Mouse (Mus musculus): ENCODE data around the gene Frmpd2. TPM values are rescaled to one million over a fixed set of nuclear protein-coding genes. Genes with fewer than 3 reads are reported as not detected.

Frmpd2 gene
- polyA plus RNA-seq, 1 experiment from 2014 or later = not detected

GRCm38 (mm10) chr14:33526621-33527020 is 55.1 kb downstream of the Frmpd2 start:
- ATAC-seq = no peak
- H3K9me3 ChIP-seq (ENCODE audit: control insufficient read depth, low read length) = no peaks in the 10 kb centered on the region
- 55% methylated on average over 2 of the region's 2 CpGs for WGBS

DNA sequence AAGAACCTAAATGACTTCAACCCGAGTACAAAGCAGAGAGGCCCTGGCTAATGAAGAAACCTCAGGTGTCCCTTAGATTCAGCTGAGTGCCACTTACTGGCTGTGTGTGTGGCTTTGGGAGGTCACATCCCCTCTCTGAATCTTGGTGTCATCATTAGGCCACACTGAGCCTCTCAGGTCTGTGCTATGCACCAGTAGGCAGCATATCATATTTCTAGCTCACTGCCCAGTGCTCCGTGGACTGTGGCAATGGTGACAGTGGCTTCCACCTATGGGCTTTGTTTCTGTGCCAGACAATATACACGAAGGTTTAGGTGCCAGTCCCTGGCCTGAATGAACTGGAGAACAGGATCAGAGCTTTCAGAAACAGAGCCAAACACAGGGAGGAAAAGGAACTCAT is 56.4 kb downstream of the Frmpd2 start:
- no peak for ATAC-seq
- 71% methylated on average over 3 of the region's 3 CpGs for WGBS

More at GRCm38 (mm10) chr14:33526621-33527020, 55.1 kb downstream of the Frmpd2 start:
- no peaks in the 10 kb centered on the region for H3K27me3 ChIP-seq (replicated peaks; ENCODE audit: control insufficient read depth, insufficient read depth, low read length)
- H3K27ac ChIP-seq (ENCODE audit: low read length) = no peak overlapping the region
- H3K36me3 ChIP-seq (ENCODE audit: control insufficient read depth, insufficient read depth, low read length) = no peaks in the 10 kb centered on the region
- no peak overlapping the region for H3K4me2 ChIP-seq (ENCODE audit: low read depth, low read length)
- no peak overlapping the region for H3K4me3 ChIP-seq (ENCODE audit: low read length)
- no peak overlapping the region for H3K9ac ChIP-seq (ENCODE audit: low read depth, low read length)
- H3K4me1 ChIP-seq (ENCODE audit: control insufficient read depth, insufficient read depth, low read length) = no peaks in the 10 kb centered on the region

GRCm38 (mm10) chr14:33531331-33531912 is 59.9 kb downstream of the Frmpd2 start:
- Histone ChIP-seq H3K9me3 (ENCODE audit: control insufficient read depth, low read length) (no peaks in the 10 kb centered on the region), H3K4me2 (ENCODE audit: low read depth, low read length) (no peak overlapping the region), H3K4me3 (ENCODE audit: low read length) (no peak overlapping the region), H3K9ac (ENCODE audit: low read depth, low read length) (no peak overlapping the region), H3K27me3 (replicated peaks; ENCODE audit: control insufficient read depth, insufficient read depth, low read length) (no peaks in the 10 kb centered on the region), H3K4me1 (ENCODE audit: control insufficient read depth, insufficient read depth, low read length) (no peaks in the 10 kb centered on the region), H3K27ac (ENCODE audit: low read length) (no peak overlapping the region), H3K36me3 (ENCODE audit: control insufficient read depth, insufficient read depth, low read length) (no peaks in the 10 kb centered on the region)
- ATAC-seq = no peak
- WGBS = 74% methylated on average over 8 of the region's 8 CpGs

More for the DNA sequence above, 56.4 kb downstream of the Frmpd2 start:
- Histone ChIP-seq H3K4me3 (ENCODE audit: low read length) (no peak overlapping the region), H3K4me2 (ENCODE audit: low read depth, low read length) (no peak overlapping the region), H3K36me3 (ENCODE audit: control insufficient read depth, insufficient read depth, low read length) (no peaks in the 10 kb centered on the region), H3K9me3 (ENCODE audit: control insufficient read depth, low read length) (no peaks in the 10 kb centered on the region), H3K27me3 (replicated peaks; ENCODE audit: control insufficient read depth, insufficient read depth, low read length) (no peaks in the 10 kb centered on the region), H3K4me1 (ENCODE audit: control insufficient read depth, insufficient read depth, low read length) (no peaks in the 10 kb centered on the region), H3K27ac (ENCODE audit: low read length) (no peak overlapping the region), H3K9ac (ENCODE audit: low read depth, low read length) (no peak overlapping the region)

- Histone ChIP-seq H3K4me3 (ENCODE audit: low read length) (no peak overlapping the region), H3K9ac (ENCODE audit: low read depth, low read length) (no peak overlapping the region), H3K27ac (ENCODE audit: low read length) (no peak overlapping the region), H3K4me1 (ENCODE audit: control insufficient read depth, insufficient read depth, low read length) (no peaks in the 10 kb centered on the region), H3K4me2 (ENCODE audit: low read depth, low read length) (no peak overlapping the region), H3K9me3 (ENCODE audit: control insufficient read depth, low read length) (no peaks in the 10 kb centered on the region), H3K27me3 (replicated peaks; ENCODE audit: control insufficient read depth, insufficient read depth, low read length) (no peaks in the 10 kb centered on the region), H3K36me3 (ENCODE audit: control insufficient read depth, insufficient read depth, low read length) (no peaks in the 10 kb centered on the region)
- WGBS = 84% methylated on average over 5 of the region's 5 CpGs
- no peak for ATAC-seq
Observed at GRCm38 (mm10) chr14:33532792-33533191, 61.3 kb downstream of the Frmpd2 start.

GRCm38 (mm10) chr14:33533516-33533915 is 62.0 kb downstream of the Frmpd2 start:
- Histone ChIP-seq H3K9me3 (ENCODE audit: control insufficient read depth, low read length) (no peaks in the 10 kb centered on the region), H3K4me1 (ENCODE audit: control insufficient read depth, insufficient read depth, low read length) (no peaks in the 10 kb centered on the region), H3K27me3 (replicated peaks; ENCODE audit: control insufficient read depth, insufficient read depth, low read length) (no peaks in the 10 kb centered on the region), H3K4me3 (ENCODE audit: low read length) (no peak overlapping the region), H3K4me2 (ENCODE audit: low read depth, low read length) (no peak overlapping the region), H3K27ac (ENCODE audit: low read length) (no peak overlapping the region), H3K9ac (ENCODE audit: low read depth, low read length) (no peak overlapping the region), H3K36me3 (ENCODE audit: control insufficient read depth, insufficient read depth, low read length) (no peaks in the 10 kb centered on the region)
- WGBS = 55% methylated on average over 1 of the region's 1 CpGs
- ATAC-seq = no peak

DNA sequence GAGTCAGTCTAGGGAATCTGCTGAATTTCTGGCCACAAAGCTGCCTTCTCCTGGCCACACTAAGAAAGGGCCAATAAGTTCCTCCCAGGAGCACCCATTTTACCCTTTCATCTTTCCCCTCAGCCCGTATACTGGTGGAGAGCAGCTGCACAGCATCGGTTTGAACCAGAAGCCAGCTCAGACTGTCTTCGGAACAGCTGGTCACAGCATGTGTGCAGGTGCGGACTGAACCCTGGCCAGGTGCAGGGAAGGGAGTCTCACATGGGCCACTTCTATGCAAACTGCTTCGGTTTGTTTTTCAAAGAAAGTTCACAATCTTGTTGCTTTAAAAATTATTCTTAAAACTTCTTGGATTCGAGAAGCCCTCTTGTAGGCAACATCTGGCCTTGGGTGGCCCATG is 63.8 kb downstream of the Frmpd2 start:
- ATAC-seq = no peak
- H3K27me3 ChIP-seq (replicated peaks; ENCODE audit: control insufficient read depth, insufficient read depth, low read length) = no peaks in the 10 kb centered on the region
- H3K27ac ChIP-seq (ENCODE audit: low read length) = no peak overlapping the region
- H3K4me3 ChIP-seq (ENCODE audit: low read length) = no peak overlapping the region
- no peaks in the 10 kb centered on the region for H3K36me3 ChIP-seq (ENCODE audit: control insufficient read depth, insufficient read depth, low read length)
- H3K9me3 ChIP-seq (ENCODE audit: control insufficient read depth, low read length) = no peaks in the 10 kb centered on the region
- no peak overlapping the region for H3K9ac ChIP-seq (ENCODE audit: low read depth, low read length)
- 75% methylated on average over 6 of the region's 6 CpGs for WGBS
- no peaks in the 10 kb centered on the region for H3K4me1 ChIP-seq (ENCODE audit: control insufficient read depth, insufficient read depth, low read length)
- H3K4me2 ChIP-seq (ENCODE audit: low read depth, low read length) = no peak overlapping the region

GRCm38 (mm10) chr14:33539559-33540167 is 68.2 kb downstream of the Frmpd2 start:
- no peak overlapping the region for H3K4me2 ChIP-seq (ENCODE audit: low read depth, low read length)
- no peaks in the 10 kb centered on the region for H3K27me3 ChIP-seq (replicated peaks; ENCODE audit: control insufficient read depth, insufficient read depth, low read length)
- H3K4me3 ChIP-seq (ENCODE audit: low read length) = no peak overlapping the region
- no peaks in the 10 kb centered on the region for H3K36me3 ChIP-seq (ENCODE audit: control insufficient read depth, insufficient read depth, low read length)
- 77% methylated on average over 7 of the region's 7 CpGs for WGBS
- no peaks in the 10 kb centered on the region for H3K9me3 ChIP-seq (ENCODE audit: control insufficient read depth, low read length)
- H3K27ac ChIP-seq (ENCODE audit: low read length) = no peak overlapping the region
- no peak overlapping the region for H3K9ac ChIP-seq (ENCODE audit: low read depth, low read length)
- ATAC-seq = no peak
- H3K4me1 ChIP-seq (ENCODE audit: control insufficient read depth, insufficient read depth, low read length) = no peaks in the 10 kb centered on the region

- Histone ChIP-seq H3K36me3 (ENCODE audit: control insufficient read depth, insufficient read depth, low read length) (no peaks in the 10 kb centered on the region), H3K4me2 (ENCODE audit: low read depth, low read length) (no peak overlapping the region), H3K4me1 (ENCODE audit: control insufficient read depth, insufficient read depth, low read length) (no peaks in the 10 kb centered on the region), H3K9me3 (ENCODE audit: control insufficient read depth, low read length) (no peaks in the 10 kb centered on the region), H3K27ac (ENCODE audit: low read length) (no peak overlapping the region), H3K27me3 (replicated peaks; ENCODE audit: control insufficient read depth, insufficient read depth, low read length) (no peaks in the 10 kb centered on the region), H3K9ac (ENCODE audit: low read depth, low read length) (no peak overlapping the region), H3K4me3 (ENCODE audit: low read length) (no peak overlapping the region)
- WGBS = 72% methylated on average over 8 of the region's 8 CpGs
- ATAC-seq = no peak
Observed at GRCm38 (mm10) chr14:33545565-33546143, 74.2 kb downstream of the Frmpd2 start.

DNA sequence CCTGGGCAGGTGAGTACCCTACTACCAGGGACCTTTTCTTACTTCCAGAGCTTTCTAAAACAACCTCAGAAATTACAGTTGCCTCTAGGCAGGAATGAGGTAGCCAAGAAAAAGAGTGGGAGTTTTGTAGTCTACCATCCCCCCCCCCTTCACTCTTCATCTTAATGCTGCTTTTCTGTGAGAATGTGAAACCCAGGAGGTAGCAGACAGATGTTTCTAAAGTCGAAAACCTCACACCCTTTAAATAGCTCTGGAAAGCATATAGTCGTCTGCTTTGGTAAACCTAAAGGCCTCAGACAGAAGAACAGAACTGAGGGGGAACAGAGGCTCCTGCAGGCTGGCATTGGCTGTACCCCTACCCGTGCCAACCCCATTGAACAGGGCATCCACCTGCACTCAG is 77.2 kb downstream of the Frmpd2 start:
- ATAC-seq = no peak
- 63% methylated on average over 3 of the region's 3 CpGs for WGBS
- Histone ChIP-seq H3K36me3 (ENCODE audit: control insufficient read depth, insufficient read depth, low read length) (no peaks in the 10 kb centered on the region), H3K27ac (ENCODE audit: low read length) (no peak overlapping the region), H3K4me3 (ENCODE audit: low read length) (no peak overlapping the region), H3K9ac (ENCODE audit: low read depth, low read length) (no peak overlapping the region), H3K27me3 (replicated peaks; ENCODE audit: control insufficient read depth, insufficient read depth, low read length) (no peaks in the 10 kb centered on the region), H3K4me1 (ENCODE audit: control insufficient read depth, insufficient read depth, low read length) (no peaks in the 10 kb centered on the region), H3K9me3 (ENCODE audit: control insufficient read depth, low read length) (no peaks in the 10 kb centered on the region), H3K4me2 (ENCODE audit: low read depth, low read length) (no peak overlapping the region)

All from intestine, embryonic 16.5 days (tissue).